Mouse (Mus musculus) lung, postnatal 25 days (tissue): ENCODE measurements at regions not wholly inside any gene's neighbourhood (a gene's known extent, or its start where the extent isn't known, plus 50 kb on each side); places are given as distances from the start of the nearest gene placed in this dataset.
"Not testable (repeated sequence)": the region's sequence is repeated elsewhere in the genome, so short reads cannot be mapped to it uniquely, and the experiment has no call there.

ENCODE experiments used
- DNase-seq: peaks from one replicate; pipeline ENCODE4 v3.0.0; 2022; ENCODE audit warnings: low spot score

DNA sequence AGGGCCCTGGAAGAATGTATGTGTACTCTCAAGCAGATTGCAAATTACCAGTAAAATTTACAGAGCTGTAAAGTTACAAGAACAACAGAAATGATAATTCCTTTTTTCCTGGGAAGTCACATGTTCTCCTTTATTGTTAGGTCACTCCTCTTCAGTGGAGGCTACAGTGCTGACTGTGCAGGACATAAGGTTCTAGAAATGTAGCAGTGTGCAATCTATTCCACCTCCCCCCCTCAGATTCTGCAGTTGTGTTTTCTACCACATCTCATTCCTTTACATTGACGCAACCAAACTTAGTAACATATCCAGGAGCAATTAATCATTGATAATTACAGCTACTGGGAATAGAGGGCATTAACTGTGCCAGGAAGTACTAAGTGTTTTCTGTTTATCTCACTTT lies 385.3 kb upstream of the Tnc start:
- no peak for DNase-seq

- DNase-seq, result peak; percentile 1
Measured at GRCm38 (mm10) chr4:64437744-64438594, 391.2 kb upstream of the Tnc start.

- DNase-seq, result no peak
Measured at GRCm38 (mm10) chr4:64451442-64451841, 404.6 kb upstream of the Tnc start.

- DNase-seq, result no peak
Measured at GRCm38 (mm10) chr4:64451946-64452345, 405.1 kb upstream of the Tnc start.

DNA sequence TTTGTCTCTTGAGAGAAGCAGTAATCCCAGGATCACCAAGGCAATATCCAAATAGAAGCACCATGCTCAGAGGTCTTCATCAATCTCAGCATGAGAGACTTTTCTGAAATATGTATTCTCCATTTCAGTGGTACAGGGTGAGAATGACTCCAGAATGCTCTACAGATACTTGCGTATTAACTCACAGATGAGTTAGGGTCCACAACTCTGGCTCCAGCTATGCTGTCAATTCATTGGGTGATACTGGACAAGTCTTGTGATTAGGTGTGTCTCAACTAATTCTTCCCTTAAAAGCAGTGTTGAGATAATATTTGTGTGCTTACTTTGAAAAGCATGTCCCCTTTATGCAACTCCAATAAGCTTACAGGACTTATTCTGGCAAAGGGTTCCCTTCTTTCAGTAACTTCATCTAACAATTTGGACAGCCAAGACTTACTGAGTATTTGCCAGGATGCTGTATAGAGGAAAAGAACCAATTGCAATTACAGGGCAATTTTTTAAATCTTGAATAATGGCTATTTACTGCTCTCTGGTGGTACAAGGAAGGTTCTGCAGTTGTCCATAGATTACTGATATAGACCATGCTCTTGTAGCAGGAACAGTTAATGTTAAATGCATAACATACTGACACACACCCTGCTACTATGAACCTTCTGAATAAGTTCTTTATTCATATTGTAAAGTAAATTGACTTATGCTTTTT lies 445.6 kb upstream of the Tnc start:
- DNase-seq, result no peak

DNA sequence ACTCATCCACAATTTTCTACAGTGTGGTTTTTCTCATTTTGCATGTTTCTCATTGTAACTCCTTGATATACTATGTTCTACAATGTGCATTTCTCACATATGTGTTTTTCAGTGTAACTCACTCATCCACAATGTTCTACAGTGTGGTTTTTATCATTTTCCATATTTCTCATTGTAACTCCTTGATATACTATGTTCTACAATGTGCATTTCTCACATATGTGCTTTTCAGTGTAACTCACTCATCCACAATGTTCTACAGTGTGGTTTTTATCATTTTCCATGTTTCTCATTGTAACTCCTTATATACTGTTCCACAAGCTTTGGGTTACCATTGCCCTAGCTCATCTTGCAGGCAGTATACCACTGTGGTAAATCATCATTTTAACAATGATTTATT lies 450.9 kb upstream of the Tnc start:
- not testable (repeated sequence) for DNase-seq

DNA sequence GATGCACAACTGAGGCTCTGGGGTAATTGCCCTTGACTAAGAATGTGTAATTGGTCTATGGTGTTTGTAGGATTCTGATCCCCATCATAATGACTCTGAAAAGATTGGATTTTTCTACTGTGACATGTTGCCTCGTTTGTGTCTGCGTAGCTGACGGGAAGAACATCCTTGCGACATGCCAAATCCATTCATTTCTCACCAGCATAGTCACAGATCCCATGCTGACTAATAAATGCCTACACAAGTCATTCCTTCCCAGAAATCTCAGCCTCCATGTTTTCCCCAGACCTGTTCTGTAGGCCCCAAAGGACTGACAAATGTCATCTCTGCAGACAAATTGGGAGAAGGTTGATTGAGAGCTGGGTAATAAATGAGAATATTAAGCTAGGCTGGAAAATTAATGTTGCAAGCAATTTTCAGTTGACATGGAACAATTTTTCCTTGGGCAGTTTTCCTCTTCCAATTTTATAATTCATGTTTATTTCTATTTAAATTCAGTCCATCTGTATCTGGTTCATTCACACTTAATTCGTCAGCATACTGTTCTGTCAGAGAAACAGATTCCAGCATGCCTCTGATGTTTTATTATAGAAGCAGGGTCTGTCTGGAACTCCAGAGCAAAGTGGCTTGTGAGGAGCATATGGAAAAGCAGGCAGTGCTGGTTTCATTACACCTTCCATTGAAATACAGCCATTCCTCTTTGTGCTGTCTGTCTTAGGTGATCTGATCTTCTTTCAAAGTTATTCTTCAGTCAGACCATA lies 454.0 kb upstream of the Tnc start:
- DNase-seq, result peak; percentile 10

DNA sequence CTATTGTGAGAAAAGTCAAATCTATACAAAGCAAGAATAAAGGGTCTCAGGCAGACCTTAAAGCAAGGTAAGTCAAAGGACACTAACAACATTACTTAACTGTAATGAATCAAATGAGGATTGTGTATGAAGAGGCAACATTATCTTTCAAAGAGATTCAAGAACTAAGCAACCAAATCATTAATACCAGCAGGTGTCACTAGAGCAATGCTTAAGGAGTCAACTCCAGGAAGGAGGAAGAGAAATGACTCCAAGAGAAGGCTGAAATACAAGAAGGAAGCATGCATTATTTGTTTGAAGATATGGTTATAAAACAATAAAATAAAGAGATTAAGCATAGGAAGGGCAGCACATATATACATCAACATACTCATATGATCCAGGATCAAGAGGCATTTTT lies 475.1 kb upstream of the Tnc start:
- DNase-seq, result no peak

GRCm38 (mm10) chr4:64527724-64528332 lies 481.0 kb upstream of the Tnc start:
- DNase-seq, result no peak

GRCm38 (mm10) chr4:64530585-64530984 lies 483.8 kb upstream of the Tnc start:
- no peak for DNase-seq

GRCm38 (mm10) chr4:64533019-64533418 lies 486.2 kb upstream of the Tnc start:
- peak; percentile 31 for DNase-seq

DNA sequence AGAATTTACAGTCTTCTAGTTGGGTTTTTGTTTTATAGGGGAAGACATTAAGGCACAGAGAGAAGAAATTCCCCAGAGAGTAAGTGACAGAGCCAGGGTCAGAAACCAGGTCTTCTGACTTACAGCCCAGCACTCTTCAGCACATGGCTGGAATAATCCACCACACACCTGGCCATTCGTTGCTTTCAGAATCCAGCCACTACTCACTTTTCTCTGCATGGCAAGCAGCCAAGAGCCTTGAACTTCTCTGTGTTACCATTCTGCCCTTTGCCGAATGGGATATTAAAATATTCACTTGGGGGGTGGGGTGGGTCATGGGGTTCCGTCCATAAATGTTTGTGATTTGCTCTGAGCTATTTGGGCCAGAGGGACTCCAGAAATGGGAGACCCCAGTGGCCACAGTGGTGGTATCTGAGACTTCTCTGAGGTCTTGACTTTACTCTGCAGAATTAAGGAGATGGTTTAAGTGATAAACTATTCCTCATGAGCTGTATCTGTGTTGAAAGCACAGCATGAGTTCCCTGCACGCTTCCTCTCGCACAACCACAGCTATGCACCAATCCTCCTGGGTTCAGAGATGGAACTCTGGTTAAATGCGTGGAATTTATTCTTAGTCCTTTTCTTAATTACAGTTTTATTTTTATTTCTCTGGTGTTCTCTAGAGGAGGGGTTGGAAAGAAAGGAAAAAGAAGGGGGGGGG lies 488.9 kb upstream of the Tnc start:
- DNase-seq, result no peak

DNA sequence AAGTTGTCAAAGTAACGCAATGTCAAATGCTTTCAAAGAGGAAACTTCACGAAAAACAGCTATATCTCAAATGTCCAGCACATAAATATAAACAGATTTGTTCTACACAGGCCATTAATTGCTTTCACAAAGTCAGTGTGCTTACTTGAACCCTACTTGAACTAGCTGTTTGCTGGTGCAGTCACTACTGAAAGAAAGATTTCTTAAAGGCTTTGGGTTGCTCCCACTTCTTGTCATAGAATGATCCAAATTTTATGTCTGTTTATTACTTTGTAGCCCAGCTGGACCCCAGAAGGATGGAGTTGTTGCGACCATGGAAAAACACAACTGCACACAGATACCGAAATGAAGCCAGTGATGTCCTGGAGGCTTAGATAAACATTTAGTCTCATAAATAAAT lies 491.2 kb upstream of the Tnc start:
- no peak for DNase-seq

- DNase-seq, result no peak
Measured at GRCm38 (mm10) chr4:64544576-64545185, 497.9 kb upstream of the Tnc start.

DNA sequence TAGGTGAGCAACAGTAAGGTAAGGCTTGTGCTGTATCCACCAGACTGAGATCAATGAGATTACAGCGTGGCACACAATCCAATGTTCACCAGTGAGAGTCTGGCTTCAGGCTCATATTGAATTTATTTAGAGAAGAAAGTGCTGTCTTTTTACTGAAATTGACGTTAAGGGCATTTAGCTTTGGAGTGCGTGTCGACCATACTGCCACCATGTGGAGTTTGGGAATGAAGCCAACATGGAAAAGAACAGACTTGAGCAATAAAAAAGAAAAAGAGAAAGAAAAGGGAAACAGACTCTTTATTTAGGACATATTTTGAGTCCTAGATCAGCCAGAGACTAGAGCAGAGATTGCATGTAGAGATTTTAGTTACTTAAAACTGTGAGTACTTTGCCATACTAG lies 499.6 kb upstream of the Tnc start:
- DNase-seq, result no peak

- no peak for DNase-seq
Measured at GRCm38 (mm10) chr4:64562511-64562910, 515.7 kb upstream of the Tnc start.

DNA sequence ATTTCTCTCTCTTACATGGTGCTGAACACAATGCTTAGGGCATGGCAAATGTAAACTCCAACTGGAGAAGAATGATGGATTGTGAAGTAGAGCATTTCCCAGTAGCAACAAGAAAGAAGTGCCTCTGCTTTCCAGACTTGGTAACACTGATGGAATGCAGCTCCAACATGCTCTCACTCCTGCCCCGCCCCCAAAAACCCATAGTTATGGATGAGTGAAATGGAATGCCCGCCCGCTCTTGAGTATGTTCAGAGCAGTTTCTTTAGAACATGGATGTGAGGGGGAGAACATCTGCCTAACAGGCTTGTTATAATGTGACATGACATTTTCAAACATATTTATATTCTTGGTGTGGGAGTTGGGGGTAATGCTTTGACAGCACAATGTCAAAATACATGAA lies 517.2 kb upstream of the Tnc start:
- no peak for DNase-seq

DNA sequence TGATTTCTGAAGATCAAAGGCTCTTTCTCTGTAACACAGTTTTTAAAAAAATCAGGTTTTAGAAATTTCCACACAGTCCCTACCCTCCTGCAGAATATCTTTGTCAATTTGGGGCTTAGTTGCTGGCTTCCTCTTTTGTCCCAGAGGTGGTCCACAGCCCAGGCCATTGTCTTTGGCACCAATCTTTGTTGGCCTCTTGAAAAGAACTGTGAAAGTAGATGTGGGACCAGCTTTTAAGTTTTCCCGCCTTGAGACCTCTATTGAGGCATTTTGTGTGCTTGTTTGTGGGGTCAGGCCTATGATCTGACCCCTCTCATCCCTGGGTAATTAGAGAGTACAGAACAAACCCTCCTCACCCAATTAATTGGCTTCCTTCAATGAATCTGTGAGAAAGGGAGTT lies 523.9 kb upstream of the Tnc start:
- DNase-seq, result no peak

DNA sequence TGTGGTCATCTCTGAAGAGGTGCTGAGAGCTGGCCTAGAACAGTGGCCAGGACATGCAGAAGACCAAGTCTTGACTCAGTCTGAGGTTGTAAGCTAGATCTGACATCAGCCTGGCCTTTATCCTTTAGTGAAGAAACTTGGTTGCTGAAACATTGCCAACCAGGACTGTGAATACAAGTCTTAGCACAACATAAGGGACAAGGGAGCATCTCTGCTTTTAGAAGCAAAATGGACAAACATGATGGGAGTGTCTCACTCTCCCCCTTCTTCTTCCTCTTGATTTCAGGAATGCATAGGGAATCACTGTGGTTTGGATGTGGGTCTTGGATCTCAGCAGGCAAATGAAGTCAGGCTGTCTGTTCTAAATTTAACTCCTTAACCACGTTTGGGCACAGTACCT lies 529.1 kb upstream of the Tnc start:
- no peak for DNase-seq

GRCm38 (mm10) chr4:64595014-64595599 lies 528.9 kb upstream of the Pappa start:
- DNase-seq, result peak; percentile 72

GRCm38 (mm10) chr4:64598465-64598864 lies 525.5 kb upstream of the Pappa start:
- DNase-seq, result peak; percentile 7
